Mouse (Mus musculus) c-Kit-positive CD71-negative TER-119-negative erythroid progenitor cells, embryonic 14.5 days (primary cell): Measurements from ENCODE around the gene Pecr.

Experiments
- DNase-seq: peaks from one replicate; pipeline ENCODE4 v3.0.0-alpha.2; 2013; ENCODE audit warnings: low read depth

Gene Pecr

GRCm38 (mm10) chr1:72283992-72284485 is at the start of gene Pecr, which contains the start of gene Tmem169:
TSS of gene Pecr (minus strand) at chr1:72284314.
TSS of gene Tmem169 (plus strand) at chr1:72284369.
- peak; percentile 82 for DNase-seq

GRCm38 (mm10) chr1:72326162-72326821 is 42.2 kb upstream of the Pecr start:
- no peak for DNase-seq

- no peak for DNase-seq
Measured at GRCm38 (mm10) chr1:72323248-72323647, 39.1 kb upstream of the Pecr start.

- DNase-seq: no peak
Measured at GRCm38 (mm10) chr1:72320759-72321158, 36.6 kb upstream of the Pecr start.

- DNase-seq: no peak
Measured at GRCm38 (mm10) chr1:72316901-72317300, 32.8 kb upstream of the Pecr start.

GRCm38 (mm10) chr1:72316409-72316808 is 32.3 kb upstream of the Pecr start:
- no peak for DNase-seq

- no peak for DNase-seq
Measured at GRCm38 (mm10) chr1:72315447-72315846, 31.3 kb upstream of the Pecr start.

- peak; percentile 50 for DNase-seq
Measured at GRCm38 (mm10) chr1:72313399-72314039, 29.4 kb upstream of the Pecr start.

GRCm38 (mm10) chr1:72312701-72313398 is 28.7 kb upstream of the Pecr start:
- DNase-seq: no peak

- DNase-seq: no peak
Measured at GRCm38 (mm10) chr1:72309744-72310424, 25.8 kb upstream of the Pecr start.

- DNase-seq: no peak
Measured at GRCm38 (mm10) chr1:72308919-72309318, 24.8 kb upstream of the Pecr start.

GRCm38 (mm10) chr1:72307317-72307798 is 23.2 kb upstream of the Pecr start, which contains the start of gene Xrcc5:
TSS of gene Xrcc5 (plus strand) at chr1:72307421.
- DNase-seq: peak; percentile 88

GRCm38 (mm10) chr1:72306679-72307181 is 22.6 kb upstream of the Pecr start:
- no peak for DNase-seq

- DNase-seq: no peak
Measured at GRCm38 (mm10) chr1:72306241-72306640, 22.1 kb upstream of the Pecr start.

GRCm38 (mm10) chr1:72301845-72302244 is 17.7 kb upstream of the Pecr start:
- DNase-seq: no peak

- DNase-seq: no peak
Measured at GRCm38 (mm10) chr1:72295746-72296145, 11.6 kb upstream of the Pecr start.

- no peak for DNase-seq
Measured at GRCm38 (mm10) chr1:72293869-72294663, 10.0 kb upstream of the Pecr start.

GRCm38 (mm10) chr1:72291925-72292324 is 7.8 kb upstream of the Pecr start:
- no peak for DNase-seq

GRCm38 (mm10) chr1:72291421-72291820 is 7.3 kb upstream of the Pecr start:
- no peak for DNase-seq

- no peak for DNase-seq
Measured at GRCm38 (mm10) chr1:72290896-72291295, 6.8 kb upstream of the Pecr start.

- no peak for DNase-seq
Measured at GRCm38 (mm10) chr1:72288527-72289150, 4.5 kb upstream of the Pecr start.
